Mouse (Mus musculus) adrenal gland, postnatal 14 days (tissue): ENCODE measurements around the gene Dlat. TPM values are rescaled to one million over a fixed set of nuclear protein-coding genes. Genes with fewer than 3 reads are reported as not detected.

ENCODE experiments used
- DNase-seq: peaks from one replicate; pipeline ENCODE4 v3.0.0; 2021; ENCODE audit warnings: mixed read lengths
- total RNA-seq: library from RNA; stranded (reverse); gene quantifications from 2 replicates; pipeline ENCODE4 v1.2.3, GENCODE M21; 2021

The Dlat gene
- total RNA-seq, 1 experiment from 2014 or later: 252 TPM

GRCm38 (mm10) chr9:50592955-50593354 lies 66.6 kb downstream of the Dlat start:
- no peak for DNase-seq

GRCm38 (mm10) chr9:50590856-50591518 lies 68.6 kb downstream of the Dlat start:
- DNase-seq: peak; percentile 50

- no peak for DNase-seq
Measured at GRCm38 (mm10) chr9:50586955-50587354, 72.6 kb downstream of the Dlat start.

GRCm38 (mm10) chr9:50585145-50585818 lies 74.3 kb downstream of the Dlat start:
- no peak for DNase-seq

Other genes starting within 250 kb of the Dlat start
- 0.33 and 0.41 TPM in 2 replicates for gene Plet1, start 165.3 kb downstream of the Dlat start, total RNA-seq
- gene Pts, start 131.1 kb downstream of the Dlat start, total RNA-seq: 68.9 and 73.9 TPM in 2 replicates
- gene Il18, start 105.0 kb downstream of the Dlat start, total RNA-seq: 5.7 and 8.4 TPM in 2 replicates
- 2.1 and 3.7 TPM in 2 replicates for gene Bco2, start 104.6 kb downstream of the Dlat start, total RNA-seq
- not detected in 2 replicates for gene Tex12, start 98.5 kb downstream of the Dlat start, total RNA-seq
- gene Sdhd, start 56.0 kb downstream of the Dlat start, total RNA-seq: 554 and 565 TPM in 2 replicates
- 171 and 184 TPM in 2 replicates for gene Timm8b, start 55.9 kb downstream of the Dlat start, total RNA-seq
- 1.6 and 1.9 TPM in 2 replicates for gene Pih1d2, start 42.5 kb downstream of the Dlat start, total RNA-seq
- gene Nkapd1, start 42.3 kb downstream of the Dlat start, total RNA-seq: 24.3 and 25.3 TPM in 2 replicates
- 8.4 and 9.5 TPM in 2 replicates for gene Dixdc1, start 79.7 kb upstream of the Dlat start, total RNA-seq
- 6.6 and 6.9 TPM in 2 replicates for gene 2310030G06Rik, start 86.8 kb upstream of the Dlat start, total RNA-seq
- 21.4 and 29.2 TPM in 2 replicates for gene Cryab, start 91.5 kb upstream of the Dlat start, total RNA-seq
- 1.5 and 1.9 TPM in 2 replicates for gene Hspb2, start 92.6 kb upstream of the Dlat start, total RNA-seq
- gene Fdxacb1, start 108.5 kb upstream of the Dlat start, total RNA-seq: 5.7 and 6.4 TPM in 2 replicates
- gene Alg9, start 115.2 kb upstream of the Dlat start, total RNA-seq: 26.0 and 28.4 TPM in 2 replicates
- 35.5 and 37.2 TPM in 2 replicates for gene 1110032A03Rik, start 115.7 kb upstream of the Dlat start, total RNA-seq
- 32.3 and 34.4 TPM in 2 replicates for gene Ppp2r1b, start 185.5 kb upstream of the Dlat start, total RNA-seq